Mouse (Mus musculus) activated CD4-positive, CD25-positive, alpha-beta regulatory T cell (primary cell): ENCODE data around the gene Gtf2a2. TPM values are rescaled to one million over a fixed set of nuclear protein-coding genes. Genes with fewer than 3 reads are reported as not detected.

Source experiments
- polyA plus RNA-seq, 2 experiments: library from polyadenylated mRNA; unstranded; fragments of 100-300 nt; shearing (Covaris generic); gene quantifications; one replicate each; pipeline ENCODE4 v1.2.1; 2017

Gene Gtf2a2
- polyA plus RNA-seq, result 100 to 1,000 TPM; 130 to 168 TPM

GRCm38 (mm10) chr9:70012408-70012901 is at the start of gene Gtf2a2:
TSS of gene Gtf2a2 (plus strand) at chr9:70012550.

GRCm38 (mm10) chr9:69989303-69990121 is 22.8 kb upstream of the Gtf2a2 start, which contains the start of gene Bnip2:
TSS of gene Bnip2 (plus strand) at chr9:69989466.

GRCm38 (mm10) chr9:70037988-70038387 is 25.6 kb downstream of the Gtf2a2 start, which contains the start of gene Gcnt3:
TSS of gene Gcnt3 (minus strand) at chr9:70038088.

Other genes starting within 250 kb of the Gtf2a2 start
- gene Bnip2, start 23.1 kb upstream of the Gtf2a2 start, polyA plus RNA-seq, result 100 to 1,000 TPM; 103 to 115 TPM
- gene Gcnt3, start 25.5 kb downstream of the Gtf2a2 start, polyA plus RNA-seq, result under 1 TPM in 1 of 2 experiments, not detected in 1; 0.44 TPM
- under 1 TPM; 0.60 to 0.86 TPM for gene Fam81a, start 130.0 kb downstream of the Gtf2a2 start, polyA plus RNA-seq
- 10 to 100 TPM; 29.5 to 59.8 TPM for gene Myo1e, start 194.8 kb downstream of the Gtf2a2 start, polyA plus RNA-seq